Mouse (Mus musculus) cerebral cortex, adult 2 months (tissue): ENCODE results near the gene Ckap2.

Source experiments
- WGBS: fragments of 180-500 bp; shearing (Covaris S2); methylation state at CpG from one replicate; pipeline ENCODE4 v1.1.7; 2018; 5-methylcytosine and 5-hydroxymethylcytosine counted together

The Ckap2 gene

GRCm38 (mm10) chr8:22148367-22148740, 37.3 kb downstream of the Ckap2 start:
- WGBS, result 93% methylated on average over 7 of the region's 7 CpGs

DNA sequence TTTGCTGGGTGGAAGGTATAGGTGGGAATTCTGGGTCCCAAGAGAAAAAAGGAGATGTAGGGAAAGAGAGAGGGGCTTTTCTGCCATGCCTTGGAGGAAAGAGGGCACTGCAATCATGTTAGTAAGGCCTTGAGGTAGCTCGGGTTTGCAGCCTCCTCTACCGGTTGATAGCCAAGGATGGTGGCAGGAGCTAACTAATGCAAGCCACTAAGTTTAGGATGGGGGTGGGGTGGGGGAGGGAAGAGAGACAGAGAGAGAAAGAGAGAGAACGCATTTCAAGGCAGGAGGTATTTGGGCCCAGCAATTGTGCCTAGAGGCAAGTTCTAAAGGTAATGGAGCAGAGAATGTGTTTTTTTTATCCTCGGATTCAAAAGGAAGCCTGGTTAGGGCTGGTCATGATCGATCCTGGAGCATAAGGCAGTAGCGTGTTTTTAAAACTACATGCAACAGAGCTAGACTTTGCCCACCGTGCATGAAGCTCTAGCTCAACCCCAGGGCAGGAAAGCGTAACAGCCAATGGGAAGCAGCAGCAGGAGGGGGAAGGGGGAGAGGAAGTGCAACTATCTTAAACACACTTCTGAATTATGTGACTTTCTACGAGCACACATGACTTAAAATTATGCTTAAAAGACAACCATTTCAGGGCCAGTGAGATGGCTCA, 37.8 kb downstream of the Ckap2 start:
- WGBS, result 82% methylated on average over 9 of the region's 9 CpGs

- 90% methylated on average over 6 of the region's 6 CpGs for WGBS
Observed at GRCm38 (mm10) chr8:22145831-22146230, 39.8 kb downstream of the Ckap2 start.

DNA sequence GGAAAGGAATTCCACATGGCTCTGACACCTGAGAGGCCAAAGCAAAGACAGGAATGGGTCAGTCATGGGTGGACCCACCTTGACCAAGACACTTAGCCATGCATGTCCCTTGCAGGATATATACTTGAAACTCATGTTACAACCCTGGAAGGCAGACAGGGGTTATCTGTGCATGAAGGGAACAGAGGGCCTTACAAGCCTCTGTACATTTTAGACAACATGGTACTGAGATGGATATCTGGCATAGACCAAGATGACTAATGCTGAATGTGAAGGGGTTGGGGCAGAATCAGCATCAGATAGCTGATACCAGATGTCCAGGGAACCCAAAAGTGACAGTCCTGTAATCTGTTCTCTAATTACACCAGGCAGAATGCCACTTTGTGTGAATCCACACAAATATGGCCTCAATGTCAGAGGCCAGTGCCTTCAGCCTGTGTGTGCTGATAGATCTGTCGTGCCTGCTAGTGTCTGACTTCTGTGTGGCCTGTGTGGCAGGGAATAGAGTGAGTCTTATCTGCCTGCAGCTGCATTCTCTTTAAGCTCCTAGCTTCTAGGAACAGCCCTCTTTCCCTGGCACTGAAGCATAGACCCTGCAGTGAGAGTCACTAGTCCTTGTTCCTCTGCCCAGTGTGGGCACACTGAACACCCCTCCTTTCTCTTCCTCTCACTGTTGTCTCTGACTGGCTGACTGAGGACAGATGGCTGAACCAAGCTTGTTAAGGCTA, 41.7 kb downstream of the Ckap2 start:
- WGBS, result 75% methylated on average over 1 of the region's 1 CpGs

DNA sequence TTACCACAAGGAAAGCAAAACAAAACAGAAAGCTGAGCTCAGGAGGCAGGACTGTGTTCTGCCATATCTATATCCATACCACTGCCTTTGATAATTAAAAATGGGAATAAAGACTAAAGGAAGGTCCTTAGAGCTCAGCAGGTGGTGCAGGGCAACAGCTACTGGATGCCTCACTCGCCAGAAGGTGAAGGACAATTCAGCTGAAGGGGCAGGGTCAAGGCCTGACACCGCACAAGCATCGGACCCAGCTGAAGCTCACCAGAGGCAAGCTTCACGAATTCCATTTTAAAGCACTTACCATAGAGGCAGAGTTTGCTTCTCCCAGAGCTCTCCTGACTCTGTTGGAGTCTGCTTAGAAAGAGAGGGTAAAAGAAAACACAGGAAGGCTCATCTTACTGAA, 43.0 kb downstream of the Ckap2 start:
- 85% methylated on average over 4 of the region's 4 CpGs for WGBS

GRCm38 (mm10) chr8:22141836-22142385, 43.7 kb downstream of the Ckap2 start:
- 66% methylated on average over 4 of the region's 4 CpGs for WGBS

DNA sequence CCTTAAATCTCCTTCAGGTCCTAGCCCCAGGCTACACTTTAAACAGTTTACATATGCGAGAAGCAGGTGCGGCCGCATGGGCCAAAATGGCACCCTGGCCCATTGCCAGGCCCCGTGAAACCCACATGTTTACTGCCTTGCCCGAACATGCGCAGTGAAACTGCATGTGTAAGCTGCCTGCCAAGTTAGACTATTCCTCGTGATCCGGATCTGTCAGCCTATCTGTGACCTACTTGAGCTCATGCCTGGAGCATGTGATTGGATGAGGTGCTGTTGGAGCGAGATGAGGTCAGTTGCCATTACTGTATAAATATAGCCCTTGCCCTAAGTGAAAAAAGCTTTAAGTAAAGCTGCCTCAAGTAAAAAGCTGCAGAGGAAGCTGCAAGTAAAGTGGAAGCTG, 49.2 kb downstream of the Ckap2 start:
- 66% methylated on average over 9 of the region's 9 CpGs for WGBS

DNA sequence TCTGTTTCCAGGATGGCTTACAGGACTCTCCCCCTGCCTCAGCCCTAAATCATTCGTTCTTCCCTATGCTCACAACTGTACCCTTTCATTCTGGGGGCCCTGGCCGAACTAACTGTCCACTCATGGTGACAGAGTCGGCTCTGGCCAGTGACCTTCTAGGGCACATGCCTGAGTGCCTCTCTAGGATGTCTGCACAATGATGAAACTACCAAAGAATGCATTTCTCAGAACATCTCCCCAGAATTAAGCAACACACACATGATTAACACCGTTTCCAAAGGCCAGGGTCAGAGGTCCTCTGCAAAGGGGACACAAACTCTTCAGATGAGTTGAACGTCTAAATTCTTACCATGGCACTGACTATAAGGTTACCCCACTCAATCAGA, 50.9 kb downstream of the Ckap2 start:
- 94% methylated on average over 5 of the region's 5 CpGs for WGBS

DNA sequence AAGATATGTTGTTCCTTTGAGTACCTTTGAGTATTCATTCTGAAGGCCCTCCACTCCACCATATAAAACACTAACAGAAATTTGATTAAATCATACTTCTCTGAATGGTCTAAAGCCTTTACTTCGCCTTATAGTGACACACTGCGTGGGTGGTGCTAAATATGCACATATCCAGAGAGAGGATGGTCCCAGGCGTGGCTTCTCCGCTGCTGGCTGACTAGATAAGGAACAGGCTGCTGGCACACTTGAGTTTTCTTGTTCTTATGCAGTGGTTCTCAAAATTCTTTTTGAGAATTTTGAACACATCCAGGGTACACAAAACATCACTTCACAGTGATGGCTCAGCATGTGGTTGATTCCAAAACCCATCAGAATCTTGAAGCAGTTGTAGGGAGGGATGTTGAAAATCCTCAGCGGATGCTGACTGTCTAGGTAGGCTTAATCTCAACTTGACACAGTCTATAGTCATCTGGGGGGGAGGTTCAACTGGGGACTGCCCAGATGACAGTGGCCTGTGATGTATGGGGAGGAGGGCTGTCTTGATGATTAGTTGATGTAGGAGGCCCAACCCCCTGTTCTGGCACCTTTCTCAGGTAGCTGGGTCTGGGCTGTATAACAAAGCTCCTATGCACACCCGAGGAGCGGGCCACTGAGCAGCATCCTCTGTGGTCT, 51.4 kb downstream of the Ckap2 start:
- WGBS, result 74% methylated on average over 7 of the region's 7 CpGs

GRCm38 (mm10) chr8:22132062-22132461, 53.6 kb downstream of the Ckap2 start:
- 93% methylated on average over 12 of the region's 12 CpGs for WGBS

DNA sequence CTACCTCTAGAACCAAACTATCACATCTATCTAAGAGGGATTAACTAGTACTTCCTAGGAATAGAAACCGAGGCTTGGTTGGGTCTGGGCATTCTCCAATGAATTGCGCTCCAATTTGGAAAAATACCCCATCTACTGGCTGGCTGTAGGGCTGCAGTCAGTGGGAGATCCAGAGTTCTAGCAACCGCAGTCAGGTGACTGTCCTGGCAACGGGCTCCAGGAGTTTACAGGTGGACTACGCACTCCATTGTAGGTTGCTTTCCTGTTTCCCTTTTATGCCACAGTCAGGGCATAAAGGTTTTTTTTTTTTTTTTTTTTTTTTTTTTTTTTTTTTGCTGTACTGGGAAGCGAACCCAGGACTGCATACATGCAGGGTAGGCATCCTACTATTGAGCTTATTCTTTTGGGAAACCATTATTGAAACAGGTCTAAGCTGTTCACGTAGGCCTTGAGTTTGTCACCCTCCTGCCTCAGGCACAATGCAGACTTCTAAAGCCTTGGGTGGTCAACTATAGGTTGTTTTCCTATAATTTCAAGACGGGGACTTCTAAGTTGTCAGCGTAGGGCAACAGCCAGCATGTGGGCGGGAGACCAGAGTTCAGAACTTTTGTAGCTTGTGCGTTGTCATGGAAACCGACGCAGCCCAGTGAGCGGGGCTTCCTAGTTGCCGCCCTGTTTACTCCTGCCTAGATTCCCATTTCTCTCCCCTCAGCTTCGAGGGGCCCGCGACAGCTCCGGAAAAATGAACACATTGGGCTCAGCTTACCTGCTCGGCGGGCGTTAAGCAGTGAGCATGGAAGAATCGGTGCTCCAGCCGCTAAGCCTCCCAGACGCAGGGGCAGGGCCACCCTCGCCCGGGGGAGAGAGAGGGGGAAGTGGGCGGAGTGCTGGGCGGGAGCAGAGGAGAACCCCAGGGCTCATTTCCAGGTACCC, 61.1 kb downstream of the Ckap2 start, which contains the start of gene Nek5:
Gene Nek5, minus strand, starts transcription at position 834 of the 933 bp plus-strand sequence.
- 2% methylated on average over 29 of the region's 29 CpGs for WGBS
